Mouse (Mus musculus) erythroblast, adult 5-6 weeks (primary cell): Measurements from ENCODE around the gene Pm20d1. TPM values are rescaled to one million over a fixed set of nuclear protein-coding genes. Genes with fewer than 3 reads are reported as not detected.

Source experiments
- ATAC-seq: replicated peaks from 2 replicates; pipeline ENCODE4 v1.8.0; 2016; ENCODE audit warnings: moderate number of reproducible peaks, mild to moderate bottlenecking, moderate TSS enrichment, inconsistent platforms; ENCODE audit not compliant: poor library complexity, low FRiP score, severe bottlenecking
- total RNA-seq, 2 experiments: library from RNA; stranded (forward) in 1 of 2; stranded (reverse) in 1 of 2; fragments of 150-400 nt in 1 of 2; fragments of 200-764, 138-1000 nt in 1 of 2; gene quantifications; 2 replicates each; pipeline versions ENCODE4 v1.2.3 to v1.2.4; 2015 to 2017; ENCODE audit warnings: low replicate concordance in 2 of 2

Gene Pm20d1
- total RNA-seq, 2 experiments from 2014 or later = not detected

- no peak for ATAC-seq
These were observed 72.4 kb downstream of the Pm20d1 start for GRCm38 (mm10) chr1:131869561-131869960.

Other genes starting within 250 kb of the Pm20d1 start
- not detected in 2 replicates for gene Avpr1b, start 198.1 kb upstream of the Pm20d1 start, total RNA-seq (2015; ENCODE audit: low replicate concordance)
- not detected in 2 replicates for gene Avpr1b, start 198.1 kb upstream of the Pm20d1 start, total RNA-seq (2017; ENCODE audit: low replicate concordance)
- 1,800 and 1,836 TPM in 2 replicates for gene Ctse, start 159.1 kb upstream of the Pm20d1 start, total RNA-seq (2015; ENCODE audit: low replicate concordance)
- gene Ctse, start 159.1 kb upstream of the Pm20d1 start, total RNA-seq (2017; ENCODE audit: low replicate concordance) = 1,272 and 1,472 TPM in 2 replicates
- 0.58 and 1.0 TPM in 2 replicates for gene Rab7b, start 108.7 kb upstream of the Pm20d1 start, total RNA-seq (2015; ENCODE audit: low replicate concordance)
- gene Rab7b, start 108.7 kb upstream of the Pm20d1 start, total RNA-seq (2017; ENCODE audit: low replicate concordance) = 2.6 and 7.2 TPM in 2 replicates
- not detected in 2 replicates for gene Slc26a9, start 53.4 kb upstream of the Pm20d1 start, total RNA-seq (2015; ENCODE audit: low replicate concordance)
- gene Slc26a9, start 53.4 kb upstream of the Pm20d1 start, total RNA-seq (2017; ENCODE audit: low replicate concordance) = not detected in 2 replicates
- gene Slc41a1, start 30.1 kb downstream of the Pm20d1 start, total RNA-seq (2015; ENCODE audit: low replicate concordance) = 0.96 and 1.3 TPM in 2 replicates
- gene Slc41a1, start 30.1 kb downstream of the Pm20d1 start, total RNA-seq (2017; ENCODE audit: low replicate concordance) = 0.56 TPM in 1 of 2 replicates, not detected in the other
- gene Rab29, start 69.8 kb downstream of the Pm20d1 start, total RNA-seq (2015; ENCODE audit: low replicate concordance) = 9.0 and 11.3 TPM in 2 replicates
- 5.2 and 14.2 TPM in 2 replicates for gene Rab29, start 69.8 kb downstream of the Pm20d1 start, total RNA-seq (2017; ENCODE audit: low replicate concordance)
- 35.0 and 47.6 TPM in 2 replicates for gene Nucks1, start 113.2 kb downstream of the Pm20d1 start, total RNA-seq (2015; ENCODE audit: low replicate concordance)
- 77.1 and 83.3 TPM in 2 replicates for gene Nucks1, start 113.2 kb downstream of the Pm20d1 start, total RNA-seq (2017; ENCODE audit: low replicate concordance)
- gene Slc45a3, start 165.6 kb downstream of the Pm20d1 start, total RNA-seq (2015; ENCODE audit: low replicate concordance) = not detected in 2 replicates
- 0.56 and 1.3 TPM in 2 replicates for gene Slc45a3, start 165.6 kb downstream of the Pm20d1 start, total RNA-seq (2017; ENCODE audit: low replicate concordance)
- 96.8 and 101 TPM in 2 replicates for gene Elk4, start 210.2 kb downstream of the Pm20d1 start, total RNA-seq (2015; ENCODE audit: low replicate concordance)
- 75.8 and 94.4 TPM in 2 replicates for gene Elk4, start 210.2 kb downstream of the Pm20d1 start, total RNA-seq (2017; ENCODE audit: low replicate concordance)